Comparison of ENCODE assay signal across 19 mouse cellular contexts in genomic region chr13:98093483-98093882, GRCm38 (mm10).
A peak's percentile ranks its signal among the peaks of the same experiment; 100 is the strongest.
DNase-seq lines count a peak whose midpoint lies in the region; ATAC-seq and TF ChIP-seq lines count a peak whose summit lies in the region.
"Had no signal": no experiment of that assay in that cellular context is flagged by ENCODE, and none has a peak within 500 bp of the region (broad histone marks: within the 10 kb centered on the region; RNA-seq: fewer than 3 reads in every experiment).

No protein-coding gene starts in this region.

- no peak overlapping the region for H3K4me2 ChIP-seq in hindbrain, embryonic 13.5 days
- H3K4me2 ChIP-seq in hindbrain, embryonic 11.5 days (replicated peaks; ENCODE audit: low read depth, low read length): no peak overlapping the region
- H3K4me2 ChIP-seq in embryonic facial prominence, embryonic 13.5 days: peak overlapping the region; percentile 20
- H3K4me2 ChIP-seq in liver, postnatal 0 days (ENCODE audit: low read depth, low read length): no peak overlapping the region
- H3K4me2 ChIP-seq: forebrain, embryonic 13.5 days; limb, embryonic 12.5 days had no signal

- ATAC-seq in hindbrain, embryonic 13.5 days (ENCODE audit: low FRiP score): no peak
- no peak for ATAC-seq in hindbrain, embryonic 11.5 days (ENCODE audit: low FRiP score)
- ATAC-seq in embryonic facial prominence, embryonic 13.5 days (ENCODE audit: insufficient number of reproducible peaks, insufficient read depth, low FRiP score, low TSS enrichment, low read depth): no peak
- ATAC-seq in liver, postnatal 0 days: no peak
- ATAC-seq in inflammation-experienced regulatory T-cells, adult 6 months: no peak
- ATAC-seq: forebrain, embryonic 13.5 days; intestine, embryonic 16.5 days had no signal

- H3K27me3 ChIP-seq in hindbrain, embryonic 13.5 days: no peaks in the 10 kb centered on the region
- H3K27me3 ChIP-seq in hindbrain, embryonic 11.5 days (ENCODE audit: control insufficient read depth, insufficient read depth, low read length): no peaks in the 10 kb centered on the region
- H3K27me3 ChIP-seq in embryonic facial prominence, embryonic 13.5 days: no peaks in the 10 kb centered on the region; the same call in 1 of the 2 replicates
- H3K27me3 ChIP-seq in liver, postnatal 0 days (ENCODE audit: insufficient read depth, low read length): no peaks in the 10 kb centered on the region
- H3K27me3 ChIP-seq: forebrain, embryonic 13.5 days; limb, embryonic 12.5 days had no signal

- H3K4me3 ChIP-seq in hindbrain, embryonic 13.5 days: no peak overlapping the region
- H3K4me3 ChIP-seq in hindbrain, embryonic 11.5 days (ENCODE audit: low read depth, low read length): no peak overlapping the region
- H3K4me3 ChIP-seq in brown adipose tissue, adult 24 weeks (ENCODE audit: insufficient read depth, low read depth, low read length): no peak overlapping the region
- H3K4me3 ChIP-seq in embryonic facial prominence, embryonic 13.5 days: no peak overlapping the region
- no peak overlapping the region for H3K4me3 ChIP-seq in liver, postnatal 0 days (ENCODE audit: low read depth, low read length)
- H3K4me3 ChIP-seq: forebrain, embryonic 13.5 days; limb, embryonic 12.5 days had no signal

- H3K9ac ChIP-seq in hindbrain, embryonic 13.5 days: no peak overlapping the region
- H3K9ac ChIP-seq in hindbrain, embryonic 11.5 days (ENCODE audit: low read depth, low read length): no peak overlapping the region
- H3K9ac ChIP-seq in embryonic facial prominence, embryonic 13.5 days: no peak overlapping the region
- H3K9ac ChIP-seq in liver, postnatal 0 days (replicated peaks): no peak overlapping the region
- H3K9ac ChIP-seq: forebrain, embryonic 13.5 days; limb, embryonic 12.5 days had no signal

- no peak for TF ChIP-seq CTCF in liver, postnatal 0 days (IDR thresholded peaks at IDR 0.05; ENCODE audit: low read depth)

- no peaks in the 10 kb centered on the region for H3K36me3 ChIP-seq in hindbrain, embryonic 13.5 days
- H3K36me3 ChIP-seq in hindbrain, embryonic 11.5 days (ENCODE audit: control insufficient read depth, insufficient read depth, low read length): no peaks in the 10 kb centered on the region
- H3K36me3 ChIP-seq in embryonic facial prominence, embryonic 13.5 days: no peaks in the 10 kb centered on the region
- no peaks in the 10 kb centered on the region for H3K36me3 ChIP-seq in liver, postnatal 0 days (replicated peaks; ENCODE audit: insufficient read depth, low read length)
- H3K36me3 ChIP-seq: limb, embryonic 12.5 days had no signal

- no peaks in the 10 kb centered on the region for H3K9me3 ChIP-seq in hindbrain, embryonic 13.5 days
- no peaks in the 10 kb centered on the region for H3K9me3 ChIP-seq in hindbrain, embryonic 11.5 days (ENCODE audit: control insufficient read depth, low read length)
- H3K9me3 ChIP-seq in embryonic facial prominence, embryonic 13.5 days: no peaks in the 10 kb centered on the region
- no peaks in the 10 kb centered on the region for H3K9me3 ChIP-seq in liver, postnatal 0 days (ENCODE audit: low read length)
- H3K9me3 ChIP-seq: forebrain, embryonic 13.5 days; limb, embryonic 12.5 days had no signal

- no peak for TF ChIP-seq EP300 in liver, postnatal 0 days (IDR thresholded peaks at IDR 0.05; ENCODE audit: low read depth)

- no peak for DNase-seq in hindbrain, embryonic 11.5 days (ENCODE audit: low spot score)
- DNase-seq in liver, postnatal 0 days: no peak
- DNase-seq in thymus, adult 18-20 months: no peak
- no peak for DNase-seq in embryo, embryonic 10 days (ENCODE audit: low spot score)
- DNase-seq: adrenal gland, adult 2 months; cerebellum, adult 9-11 months; embryo, embryonic 11 days; gastrocnemius, postnatal 36 days; heart, postnatal 36 days; kidney, postnatal 10 days; lung, postnatal 14 days; right cerebral cortex, postnatal 4 days had no signal

- H3K4me1 ChIP-seq in hindbrain, embryonic 13.5 days (replicated peaks): peaks cover 15% of the 10 kb centered on the region
- no peaks in the 10 kb centered on the region for H3K4me1 ChIP-seq in hindbrain, embryonic 11.5 days (replicated peaks; ENCODE audit: control insufficient read depth, insufficient read depth, low read length)
- H3K4me1 ChIP-seq in brown adipose tissue, adult 24 weeks (ENCODE audit: control insufficient read depth, insufficient read depth, insufficient read length, low read length): peaks cover 13% of the 10 kb centered on the region
- peaks cover 31% of the 10 kb centered on the region for H3K4me1 ChIP-seq in embryonic facial prominence, embryonic 13.5 days
- no peaks in the 10 kb centered on the region for H3K4me1 ChIP-seq in liver, postnatal 0 days (ENCODE audit: insufficient read depth)
- H3K4me1 ChIP-seq: forebrain, embryonic 13.5 days had no signal

- 63% methylated on average over 9 of the region's 9 CpGs for WGBS in hindbrain, embryonic 13.5 days
- 75% methylated on average over 9 of the region's 9 CpGs for WGBS in hindbrain, embryonic 11.5 days
- 60% methylated on average over 9 of the region's 9 CpGs for WGBS in embryonic facial prominence, embryonic 13.5 days
- 69% methylated on average over 9 of the region's 9 CpGs for WGBS in liver, postnatal 0 days (ENCODE audit: insufficient replicate concordance)

- 0 out of 2 replicates have a peak overlapping the region, but pooled peaks have one; percentile 52 for H3K27ac ChIP-seq in hindbrain, embryonic 13.5 days
- no peak overlapping the region for H3K27ac ChIP-seq in hindbrain, embryonic 11.5 days (ENCODE audit: low read depth, low read length)
- H3K27ac ChIP-seq in brown adipose tissue, adult 24 weeks (replicated peaks; ENCODE audit: low read depth, low read length): peak overlapping the region; percentile 82
- 0 out of 2 replicates have a peak overlapping the region, but pooled peaks have one; percentile 2 for H3K27ac ChIP-seq in embryonic facial prominence, embryonic 13.5 days
- H3K27ac ChIP-seq in liver, postnatal 0 days (ENCODE audit: low read depth): peak overlapping the region; percentile 76; the same call in 1 of the 2 replicates
- H3K27ac ChIP-seq: forebrain, embryonic 13.5 days had no signal
